Mouse (Mus musculus) urinary bladder, postnatal 10 days (tissue): ENCODE results near the gene Olfr992.
"Not testable (repeated sequence)": the region's sequence is repeated elsewhere in the genome, so short reads cannot be mapped to it uniquely, and the experiment has no call there.

Source experiments
- DNase-seq: peaks from one replicate; pipeline ENCODE4 v3.0.0; 2022; ENCODE audit warnings: low spot score

Gene Olfr992

DNA sequence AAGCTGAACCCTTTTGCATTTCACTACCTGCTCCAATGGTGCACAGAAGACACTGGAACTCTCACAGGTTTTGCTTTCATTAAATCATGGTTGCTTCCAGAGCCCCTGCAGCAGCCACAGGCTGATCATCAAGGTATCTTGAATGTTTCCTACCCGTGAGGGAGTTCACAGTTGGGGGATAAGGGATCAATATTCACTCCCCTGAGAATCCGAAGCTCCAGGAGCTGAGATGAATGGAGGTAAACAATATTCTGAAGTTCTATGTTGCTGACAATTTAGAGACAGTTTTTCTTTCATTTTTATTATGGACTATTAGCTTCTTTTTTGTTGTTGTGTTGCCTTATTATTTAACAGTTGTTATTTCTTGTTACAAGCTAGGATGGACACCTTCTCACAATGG, at the start of gene Olfr992:
TSS of gene Olfr992 (minus strand) at position 101 of the 400 bp plus-strand sequence.
- DNase-seq: no peak

DNA sequence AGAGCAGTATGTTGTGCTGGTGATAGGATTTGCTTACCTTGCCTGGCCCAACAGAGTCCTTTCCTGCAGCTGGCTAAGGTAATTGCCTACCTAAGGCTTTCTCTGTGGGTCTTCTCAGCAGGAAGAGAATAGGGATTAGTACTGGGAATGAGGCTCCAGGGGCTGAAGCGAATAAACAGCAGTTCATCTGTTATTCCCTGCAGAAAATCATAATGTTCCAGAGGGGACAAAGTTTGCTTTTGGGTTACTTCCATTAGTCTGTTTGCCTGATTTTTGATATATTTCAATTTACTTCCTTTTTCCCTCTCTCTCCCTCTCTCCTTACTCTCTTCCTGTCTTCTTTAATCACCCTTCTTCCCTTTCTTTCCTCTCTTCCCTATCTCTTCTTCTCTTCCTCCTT, 34.3 kb upstream of the Olfr992 start, which contains the start of gene Olfr995:
TSS of gene Olfr995 (minus strand) at position 101 of the 400 bp plus-strand sequence.
- no peak for DNase-seq

DNA sequence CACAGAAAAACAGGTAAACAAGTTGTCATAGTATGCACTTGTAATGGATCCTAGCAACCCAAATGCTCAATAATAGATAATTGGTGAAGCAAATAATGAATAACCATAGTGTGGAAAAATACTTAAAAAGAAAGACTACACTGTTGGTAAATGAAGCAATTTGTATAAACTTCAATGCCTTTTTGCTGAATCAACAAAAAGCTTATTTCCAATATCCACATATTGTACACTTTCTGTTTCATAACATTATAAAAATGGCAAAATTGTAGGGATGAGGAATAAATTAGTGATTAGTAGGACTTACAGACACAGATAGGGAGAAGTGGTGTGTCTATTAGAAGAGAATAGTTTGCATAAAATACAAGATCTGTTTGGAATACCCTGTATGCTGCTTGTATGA, 33.3 kb upstream of the Olfr992 start:
- no peak for DNase-seq

DNA sequence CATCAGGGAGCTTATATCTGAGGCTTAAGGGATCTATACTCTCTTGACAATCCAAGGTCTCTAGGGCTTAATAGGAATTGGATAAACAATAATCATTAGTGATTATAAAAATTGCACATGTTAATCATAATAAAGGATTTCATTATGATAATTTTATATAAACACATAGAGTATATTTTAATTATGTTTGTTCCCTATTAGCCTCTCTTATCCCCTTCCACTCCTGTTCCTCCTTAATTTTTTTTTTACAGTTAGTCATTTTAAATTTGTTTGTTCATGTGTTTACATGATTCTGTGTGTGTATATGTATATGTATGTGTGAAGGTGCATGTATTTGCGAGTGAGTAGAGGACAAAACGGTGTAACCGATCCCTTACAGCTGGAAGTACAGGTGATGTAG, 27.1 kb upstream of the Olfr992 start, which contains the start of gene Olfr994:
TSS of gene Olfr994 (minus strand) at position 101 of the 400 bp plus-strand sequence.
- no peak for DNase-seq

DNA sequence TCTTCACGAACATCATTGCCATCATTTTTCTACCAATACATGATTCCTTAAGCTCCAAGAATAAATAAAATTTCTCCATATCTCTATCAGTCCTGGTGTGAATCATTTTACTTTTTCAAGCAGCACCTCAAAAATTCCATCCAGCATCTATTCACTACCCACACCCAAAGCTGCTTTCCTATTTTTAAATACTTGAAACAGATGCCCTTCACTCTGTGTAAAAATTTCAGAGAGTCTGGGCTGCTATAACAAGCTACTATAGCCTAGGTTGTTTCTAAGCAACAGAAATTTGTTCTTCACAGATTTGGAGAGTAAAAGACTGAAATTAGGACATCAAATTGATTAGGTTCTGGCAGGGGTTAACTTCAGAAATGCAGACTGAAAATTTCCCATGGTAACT, 16.6 kb upstream of the Olfr992 start:
- DNase-seq: no peak

DNA sequence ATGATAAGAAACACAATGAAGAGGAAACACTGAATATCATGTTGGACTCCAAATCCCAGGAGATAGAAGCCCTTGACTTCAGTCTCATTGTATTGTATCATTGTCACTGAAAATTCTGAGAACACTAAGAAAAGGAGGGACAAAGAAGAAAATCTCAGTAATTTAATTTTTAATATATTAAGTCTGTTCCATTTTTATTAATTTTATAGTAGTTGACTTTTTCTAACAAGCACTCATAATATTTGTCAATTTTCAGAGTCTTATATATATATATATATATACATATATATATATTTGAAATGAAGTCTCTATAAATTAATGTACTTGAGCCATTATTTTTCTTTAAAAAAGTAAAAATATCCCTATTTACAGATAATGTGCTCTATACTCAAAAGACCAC, 5.5 kb upstream of the Olfr992 start, which contains the start of gene Olfr993:
TSS of gene Olfr993 (minus strand) at position 101 of the 400 bp plus-strand sequence.
- no peak for DNase-seq

DNA sequence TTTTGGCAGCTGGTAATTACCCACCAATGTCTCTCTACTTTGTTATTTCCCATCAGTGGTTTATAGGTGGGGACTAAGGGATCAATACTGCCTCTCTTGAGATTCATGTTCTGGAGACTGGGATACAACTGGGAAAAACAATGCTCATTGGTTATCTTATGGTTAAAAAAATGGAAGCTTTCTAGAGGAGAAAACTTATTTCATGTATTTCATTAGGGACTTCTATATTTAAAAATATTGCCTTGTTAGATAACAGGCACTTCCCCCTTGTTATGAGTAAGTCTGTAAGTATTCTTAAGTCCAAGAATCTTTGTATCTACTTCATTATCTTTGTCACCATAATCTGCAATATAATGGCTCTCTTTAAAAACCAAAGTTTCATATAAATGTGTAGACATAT, 46.1 kb downstream of the Olfr992 start, which contains the start of gene Olfr988:
TSS of gene Olfr988 (minus strand) at position 101 of the 400 bp plus-strand sequence.
- DNase-seq: not testable (repeated sequence)
